Mouse (Mus musculus) kidney, embryonic 15.5 days (tissue): ENCODE data around the gene 3110082I17Rik. TPM values are rescaled to one million over a fixed set of nuclear protein-coding genes. Genes with fewer than 3 reads are reported as not detected.
A peak's percentile ranks its signal among the peaks of the same experiment; 100 is the strongest.

ENCODE experiments used
- ATAC-seq: fragments of 200-750 bp; cut with Nextera tagmentation; replicated peaks from 2 replicates; pipeline ENCODE4 v1.8.0; 2017; ENCODE audit warnings: moderate TSS enrichment; ENCODE audit not compliant: low FRiP score
- H3K27ac ChIP-seq: fragments of 300-500 bp; sonication (generic); 2 replicates; pipeline ENCODE4 v1.5.1; 2015; ENCODE audit warnings: mild to moderate bottlenecking, inconsistent platforms
- H3K27me3 ChIP-seq: fragments of 300-500 bp; sonication (generic); 2 replicates; pipeline ENCODE4 v1.6.1; 2015; ENCODE audit warnings: inconsistent platforms
- H3K36me3 ChIP-seq: fragments of 300-500 bp; sonication (generic); 2 replicates; pipeline ENCODE4 v1.6.1; 2015; ENCODE audit warnings: inconsistent platforms
- H3K4me1 ChIP-seq: fragments of 300-500 bp; sonication (generic); 2 replicates; pipeline ENCODE4 v1.6.1; 2015; ENCODE audit warnings: inconsistent platforms
- H3K4me2 ChIP-seq: fragments of 300-500 bp; sonication (generic); 2 replicates; pipeline ENCODE4 v1.6.1; 2015; ENCODE audit warnings: moderate library complexity, mild to moderate bottlenecking, inconsistent platforms
- H3K4me3 ChIP-seq: fragments of 300-500 bp; sonication (generic); replicated peaks from 2 replicates; pipeline ENCODE4 v1.5.1; 2015; ENCODE audit warnings: mild to moderate bottlenecking, inconsistent platforms
- H3K9ac ChIP-seq: fragments of 300-500 bp; sonication (generic); 2 replicates; pipeline ENCODE4 v1.6.1; 2015; ENCODE audit warnings: mild to moderate bottlenecking, inconsistent platforms
- H3K9me3 ChIP-seq: fragments of 300-500 bp; sonication (generic); replicated peaks from 2 replicates; pipeline ENCODE4 v1.6.1; 2016; ENCODE audit warnings: inconsistent platforms
- WGBS: fragments of 180-500 bp; shearing (Covaris S2); methylation state at CpG from one replicate; pipeline ENCODE4 v1.1.7; 2015; ENCODE audit warnings: mixed read lengths; 5-methylcytosine and 5-hydroxymethylcytosine counted together
- polyA plus RNA-seq: library from polyadenylated mRNA; unstranded; fragments of >200 nt; fragmentation: Nextera tagmentation; extraction: Ambion mirVana; gene quantifications from 2 replicates; pipeline ENCODE4 v1.2.1, GENCODE M21; 2015

3110082I17Rik gene
- 39.9 and 43.3 TPM in 2 replicates for polyA plus RNA-seq

DNA sequence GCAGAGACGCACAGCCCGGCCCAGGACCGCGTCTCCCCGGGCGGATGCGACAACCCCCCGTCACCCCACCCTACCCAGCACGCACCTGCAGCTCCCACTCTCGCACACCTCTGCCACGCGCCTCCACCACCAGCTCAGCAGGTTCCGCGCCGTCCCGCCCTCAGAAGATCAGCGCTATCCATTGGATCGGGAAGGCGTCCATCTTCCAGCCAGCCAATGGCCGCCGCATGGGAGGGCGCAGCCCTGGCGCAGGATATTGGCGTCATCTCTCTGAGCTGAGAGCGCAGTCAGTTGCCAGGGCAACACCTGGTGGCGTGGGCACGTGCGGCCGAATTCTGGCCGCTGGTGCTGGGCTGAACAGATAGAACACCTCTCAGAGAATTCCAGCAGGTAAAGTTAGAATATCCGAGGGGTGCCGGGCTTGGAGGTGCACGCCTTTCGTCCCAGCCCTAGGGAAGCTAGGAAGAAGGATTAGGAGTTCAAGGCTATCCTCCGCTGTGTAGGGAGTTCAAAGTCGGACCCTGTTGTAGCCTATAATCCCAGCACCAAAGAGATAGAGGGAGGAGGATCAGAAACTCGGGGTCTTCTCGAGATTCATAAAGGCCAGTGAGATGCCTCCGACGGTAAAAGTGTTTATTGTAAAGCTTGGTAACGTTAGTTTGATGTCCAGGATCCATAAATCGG is at the start of gene 3110082I17Rik:
TSS of gene 3110082I17Rik (minus strand) at position 144 of the 684 bp plus-strand sequence.
- peaks cover 16% of the 10 kb centered on the region for H3K4me1 ChIP-seq
- WGBS = 4% methylated on average over 42 of the region's 42 CpGs
- H3K4me2 ChIP-seq = peak within 1 kb of the TSS; percentile 82
- no peaks in the 10 kb centered on the region for H3K9me3 ChIP-seq
- peaks cover 5% of the 10 kb centered on the region; the same call in 1 of the 2 replicates for H3K36me3 ChIP-seq
- peak within 1 kb of the TSS; percentile 66 for H3K9ac ChIP-seq
- no peak within 1 kb of the TSS for H3K27ac ChIP-seq
- no peaks in the 10 kb centered on the region for H3K27me3 ChIP-seq
- peak; percentile 98 for ATAC-seq
- H3K4me3 ChIP-seq = peak within 1 kb of the TSS; percentile 79

DNA sequence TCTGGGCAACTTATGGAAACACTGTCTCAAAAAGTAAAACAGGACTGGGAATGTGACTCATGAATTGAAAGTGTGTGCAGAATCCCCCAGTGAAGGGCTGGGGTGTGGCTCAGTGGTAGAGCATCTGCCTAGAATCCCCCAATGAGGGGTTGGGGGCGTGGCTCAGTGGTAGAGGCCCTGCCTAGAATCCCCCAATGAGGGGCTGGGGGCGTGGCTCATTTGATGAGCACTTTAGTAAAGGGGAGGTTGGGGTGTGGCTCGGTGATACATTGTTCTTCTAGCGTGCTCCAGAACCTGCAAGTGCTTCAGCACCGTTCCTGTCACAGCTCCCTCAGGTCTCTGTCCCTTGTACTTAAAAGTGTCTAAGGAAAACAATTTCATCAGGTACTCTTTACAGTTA is 45.9 kb upstream of the 3110082I17Rik start:
- Histone ChIP-seq H3K4me3 (no peak overlapping the region), H3K27ac (no peak overlapping the region), H3K9ac (no peak overlapping the region), H3K27me3 (peaks cover 30% of the 10 kb centered on the region), H3K4me2 (no peak overlapping the region), H3K4me1 (peaks cover 6% of the 10 kb centered on the region; the same call in 1 of the 2 replicates), H3K9me3 (no peaks in the 10 kb centered on the region), H3K36me3 (no peaks in the 10 kb centered on the region)
- 19% methylated on average over 5 of the region's 5 CpGs for WGBS
- ATAC-seq = no peak

DNA sequence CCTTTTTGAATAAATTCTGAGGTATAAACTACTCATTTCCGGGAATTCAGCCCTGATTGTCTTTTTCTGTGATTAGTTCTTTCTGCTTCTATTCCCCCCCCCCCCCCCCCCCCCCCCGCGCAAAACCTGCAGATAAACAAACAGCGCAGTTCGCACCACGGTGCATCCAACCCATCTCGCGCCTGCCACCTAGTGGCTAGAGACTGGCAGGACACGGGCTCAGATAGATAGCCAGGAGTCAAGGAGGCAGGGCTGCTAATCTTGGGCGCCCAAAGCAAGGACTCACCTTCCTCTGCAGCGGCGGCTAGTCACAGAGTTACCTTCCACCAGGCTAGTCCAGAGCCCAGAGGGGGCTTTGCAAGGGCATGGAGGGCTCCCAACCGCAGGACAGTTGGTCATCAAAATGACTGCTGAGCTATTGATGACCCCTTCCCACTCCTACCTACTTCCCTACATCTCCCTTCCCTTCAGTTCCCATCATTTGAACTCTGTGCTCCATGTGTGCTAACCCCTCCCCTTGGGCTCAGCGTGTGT is 44.8 kb upstream of the 3110082I17Rik start:
- ATAC-seq = peak; percentile 56; the same call in 1 of the 2 replicates
- Histone ChIP-seq H3K27ac (no peak overlapping the region), H3K4me3 (no peak overlapping the region), H3K27me3 (peaks cover 22% of the 10 kb centered on the region), H3K9me3 (no peaks in the 10 kb centered on the region), H3K4me1 (0 out of 2 replicates have a peak, but pooled peaks cover 2% of the 10 kb centered on the region), H3K4me2 (no peak overlapping the region), H3K9ac (no peak overlapping the region), H3K36me3 (no peaks in the 10 kb centered on the region)
- WGBS = 7% methylated on average over 12 of the region's 14 CpGs

DNA sequence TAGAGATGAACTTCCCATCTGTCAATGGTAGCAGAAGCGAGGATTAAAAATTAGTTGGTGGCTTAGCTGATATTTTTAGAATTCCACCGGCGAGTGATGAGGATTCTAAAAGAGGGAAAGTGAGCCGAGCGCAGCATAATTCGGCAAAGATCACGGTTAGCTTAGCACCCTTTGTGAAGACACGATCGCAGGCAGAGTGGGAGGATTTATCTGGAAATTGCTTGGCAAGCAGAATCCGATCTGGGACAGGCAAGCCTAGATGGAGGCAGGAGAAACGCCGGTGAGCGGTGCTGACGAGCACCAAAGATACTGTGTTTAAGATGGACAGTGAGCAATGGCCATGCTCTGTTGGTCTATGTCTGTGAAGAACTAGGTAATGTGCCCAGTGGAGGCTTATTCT is 42.0 kb upstream of the 3110082I17Rik start:
- ATAC-seq = no peak

DNA sequence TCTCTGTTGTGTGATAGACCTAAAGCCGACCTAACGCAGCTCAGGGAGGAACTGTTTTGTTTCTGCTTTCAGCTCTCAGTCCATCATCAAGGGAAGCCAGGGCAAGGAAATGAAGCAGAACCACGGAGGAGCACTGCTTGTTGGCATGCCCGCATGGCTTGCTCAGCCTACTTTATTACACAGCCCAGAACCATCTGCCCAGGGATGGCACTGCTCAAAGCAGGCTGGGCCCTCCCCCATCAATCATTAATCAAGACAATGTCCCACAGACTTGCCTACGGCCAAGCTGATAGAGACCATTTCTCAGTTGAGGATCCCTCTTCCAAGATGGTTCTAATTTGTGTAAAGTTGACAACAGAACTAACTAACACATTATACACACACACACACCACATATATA is 38.5 kb upstream of the 3110082I17Rik start:
- Histone ChIP-seq H3K27me3 (peaks cover 16% of the 10 kb centered on the region), H3K9me3 (no peaks in the 10 kb centered on the region), H3K27ac (no peak overlapping the region), H3K4me3 (no peak overlapping the region), H3K4me2 (no peak overlapping the region), H3K36me3 (no peaks in the 10 kb centered on the region), H3K4me1 (peaks cover 14% of the 10 kb centered on the region), H3K9ac (no peak overlapping the region)
- ATAC-seq = no peak; the same call in 1 of the 2 replicates
- WGBS = 35% methylated on average over 5 of the region's 5 CpGs

More for the DNA sequence above, 42.0 kb upstream of the 3110082I17Rik start:
- no peak overlapping the region for H3K9ac ChIP-seq
- 0 out of 2 replicates have a peak, but pooled peaks cover 2% of the 10 kb centered on the region for H3K4me1 ChIP-seq
- H3K27me3 ChIP-seq = peaks cover 17% of the 10 kb centered on the region
- H3K36me3 ChIP-seq = no peaks in the 10 kb centered on the region
- no peak overlapping the region for H3K4me2 ChIP-seq
- no peak overlapping the region for H3K4me3 ChIP-seq
- H3K9me3 ChIP-seq = no peaks in the 10 kb centered on the region
- 74% methylated on average over 14 of the region's 14 CpGs for WGBS
- no peak overlapping the region for H3K27ac ChIP-seq

DNA sequence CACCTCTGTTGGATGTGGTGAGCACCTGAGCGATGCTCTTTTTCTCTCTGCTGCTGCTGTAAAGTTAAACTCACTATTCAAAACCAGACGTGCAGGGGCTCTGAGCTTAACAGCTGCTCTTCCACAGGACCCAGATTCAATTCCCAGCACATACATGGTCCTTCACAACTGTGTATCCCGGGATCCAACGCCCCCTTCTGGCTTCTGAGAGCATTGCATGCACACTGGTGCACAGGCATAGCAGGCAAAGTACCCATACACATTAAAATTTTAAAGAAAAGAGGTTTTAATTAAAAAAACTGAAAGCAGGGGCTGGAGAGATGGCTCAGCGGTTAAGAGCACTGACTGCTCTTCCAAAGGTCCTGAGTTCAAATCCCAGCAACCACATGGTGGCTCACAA is 36.6 kb upstream of the 3110082I17Rik start:
- Histone ChIP-seq H3K27ac (no peak overlapping the region), H3K9ac (no peak overlapping the region), H3K27me3 (peaks cover 22% of the 10 kb centered on the region), H3K4me1 (peaks cover 20% of the 10 kb centered on the region), H3K36me3 (no peaks in the 10 kb centered on the region), H3K9me3 (no peaks in the 10 kb centered on the region), H3K4me2 (no peak overlapping the region), H3K4me3 (no peak overlapping the region)
- no peak for ATAC-seq
- 55% methylated on average over 5 of the region's 5 CpGs for WGBS

DNA sequence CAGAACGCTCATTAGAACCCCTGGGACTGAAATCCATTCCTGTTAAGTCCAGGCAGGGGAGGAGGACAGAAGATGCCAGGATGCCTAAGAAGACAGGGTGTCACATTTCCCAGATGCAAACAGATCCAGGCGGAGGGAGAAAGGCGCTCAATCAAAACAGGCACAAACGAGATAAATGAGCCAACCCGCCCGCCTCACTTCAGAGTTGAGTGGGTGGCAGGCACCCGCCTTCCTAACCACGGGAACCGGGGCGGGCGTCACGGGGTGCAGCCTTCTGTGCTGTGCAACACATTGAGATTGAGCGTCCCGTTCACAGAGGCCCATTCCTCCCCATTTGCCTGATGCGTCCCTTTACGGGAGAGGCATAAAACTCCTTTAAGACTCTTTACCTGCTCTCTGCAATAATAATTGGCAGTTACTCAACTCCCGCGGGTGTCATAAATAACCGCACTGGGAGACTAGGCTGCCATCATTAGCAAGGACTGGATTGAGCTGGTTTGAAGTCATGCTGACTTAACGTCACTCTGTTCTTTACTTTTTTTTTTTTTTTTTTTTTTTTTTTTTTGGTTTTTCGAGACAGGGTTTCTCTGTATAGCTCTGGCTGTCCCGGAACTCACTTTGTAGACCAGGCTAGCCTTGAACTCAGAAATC is 34.8 kb upstream of the 3110082I17Rik start:
- peaks cover 27% of the 10 kb centered on the region for H3K27me3 ChIP-seq
- H3K9ac ChIP-seq = no peak overlapping the region
- no peak overlapping the region for H3K4me3 ChIP-seq
- WGBS = 15% methylated on average over 22 of the region's 22 CpGs
- H3K27ac ChIP-seq = peak overlapping the region; percentile 70
- peak overlapping the region; percentile 38 for H3K4me2 ChIP-seq
- peak; percentile 77 for ATAC-seq
- no peaks in the 10 kb centered on the region for H3K36me3 ChIP-seq
- no peaks in the 10 kb centered on the region for H3K9me3 ChIP-seq
- H3K4me1 ChIP-seq = peaks cover 20% of the 10 kb centered on the region

DNA sequence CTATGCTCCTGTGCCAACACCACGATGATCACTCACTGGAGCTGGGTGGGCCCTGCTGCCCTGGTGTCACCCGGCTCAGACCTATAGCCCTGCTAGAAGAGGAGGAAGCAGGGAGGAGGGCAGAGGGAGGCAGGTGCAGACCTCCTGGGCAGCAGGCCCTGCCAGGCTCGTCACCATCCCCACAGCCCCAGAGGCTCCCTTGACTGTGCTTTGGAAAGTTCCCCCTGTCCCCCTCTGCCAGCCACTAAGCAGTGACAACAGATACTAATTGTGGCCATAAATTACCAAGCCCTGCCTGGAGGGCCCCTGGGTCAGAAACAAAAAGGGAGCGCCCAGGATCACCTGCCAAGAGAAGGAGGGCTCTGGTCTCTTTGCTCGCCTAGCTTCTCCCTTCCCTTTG is 33.4 kb upstream of the 3110082I17Rik start:
- peak; percentile 61; the same call in 1 of the 2 replicates for ATAC-seq
- Histone ChIP-seq H3K4me3 (no peak overlapping the region), H3K9ac (no peak overlapping the region), H3K4me2 (no peak overlapping the region), H3K9me3 (no peaks in the 10 kb centered on the region), H3K36me3 (no peaks in the 10 kb centered on the region), H3K27me3 (peaks cover 27% of the 10 kb centered on the region), H3K4me1 (peaks cover 20% of the 10 kb centered on the region), H3K27ac (peak overlapping the region; percentile 63)
- WGBS = 22% methylated on average over 5 of the region's 5 CpGs

DNA sequence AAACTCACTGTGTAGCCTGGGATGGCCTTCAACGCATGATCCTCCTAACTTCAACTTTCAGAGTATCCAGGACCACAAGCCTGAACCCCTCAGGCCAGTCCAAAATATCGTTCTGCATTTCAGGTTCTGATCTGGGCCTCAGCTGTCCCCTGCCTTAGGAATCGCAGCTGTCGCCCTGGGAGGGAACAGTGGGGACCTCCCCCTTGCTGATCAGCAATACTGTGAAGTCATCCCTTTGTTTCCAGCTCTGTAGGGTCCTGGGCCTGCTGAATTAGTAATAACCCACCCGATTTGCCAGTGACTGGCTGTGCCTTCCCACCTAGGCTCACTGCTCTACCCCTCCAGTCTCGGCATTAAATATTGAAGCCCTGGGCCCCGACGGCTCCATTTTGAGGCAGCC is 31.0 kb upstream of the 3110082I17Rik start:
- WGBS = 59% methylated on average over 8 of the region's 8 CpGs
- no peak overlapping the region for H3K4me2 ChIP-seq
- peaks cover 22% of the 10 kb centered on the region for H3K27me3 ChIP-seq
- no peak for ATAC-seq
- no peak overlapping the region for H3K27ac ChIP-seq
- peaks cover 3% of the 10 kb centered on the region; the same call in 1 of the 2 replicates for H3K9me3 ChIP-seq
- H3K4me1 ChIP-seq = peaks cover 20% of the 10 kb centered on the region
- no peak overlapping the region for H3K9ac ChIP-seq
- no peak overlapping the region for H3K4me3 ChIP-seq
- H3K36me3 ChIP-seq = no peaks in the 10 kb centered on the region

DNA sequence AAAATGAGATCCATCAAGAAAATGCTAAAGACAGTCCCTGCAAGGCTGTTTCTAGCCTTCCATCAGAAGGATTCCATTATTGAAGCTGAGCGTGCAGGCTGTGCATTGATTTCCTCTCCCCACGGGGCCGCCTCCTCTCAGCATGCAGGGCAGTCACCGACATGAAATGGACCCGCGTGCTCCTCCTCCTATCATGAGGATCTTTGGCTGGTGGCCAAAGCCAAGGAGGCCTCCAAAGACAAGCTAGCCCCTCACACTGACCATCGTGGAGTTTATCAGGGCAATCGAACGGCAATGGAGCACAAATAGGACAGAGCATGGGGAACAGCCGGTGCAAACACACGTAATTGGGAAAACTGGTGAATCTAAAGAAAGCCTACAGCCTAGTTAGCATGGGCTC is 29.8 kb upstream of the 3110082I17Rik start:
- peaks cover 21% of the 10 kb centered on the region for H3K27me3 ChIP-seq
- WGBS = 77% methylated on average over 11 of the region's 11 CpGs

DNA sequence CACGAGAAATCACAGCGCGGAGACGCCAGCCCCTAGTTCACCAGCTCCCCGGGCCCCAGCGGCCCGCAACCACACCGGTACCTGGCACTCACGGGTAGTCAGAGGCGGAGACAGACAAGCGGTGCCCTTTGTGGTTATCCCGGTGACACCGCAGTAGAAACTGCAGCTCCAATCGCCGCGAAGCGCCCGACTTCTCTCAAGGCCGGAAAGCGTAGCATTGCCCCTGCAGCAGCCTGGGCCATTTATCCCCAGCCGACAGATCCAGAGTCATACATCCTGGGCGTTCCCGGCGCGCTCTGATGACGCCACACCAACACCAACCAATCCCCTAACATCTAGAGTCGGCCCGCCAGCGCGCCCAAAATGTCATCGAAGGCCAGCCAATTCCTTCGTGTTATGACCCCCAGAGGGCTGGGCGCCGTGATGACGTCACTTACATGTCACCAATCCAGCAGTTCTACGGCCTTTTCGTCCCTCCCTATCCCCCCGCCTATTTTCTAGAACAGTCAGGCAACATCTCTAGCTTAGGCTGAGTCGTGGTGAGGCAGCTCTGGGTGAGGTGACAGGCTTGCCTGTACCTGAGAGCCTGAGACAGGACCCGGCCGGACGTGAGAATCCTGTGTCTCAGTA is 24.0 kb upstream of the 3110082I17Rik start, which contains the start of gene Zfand2a:
TSS of gene Zfand2a (minus strand) at position 365 of the 630 bp plus-strand sequence.
- Histone ChIP-seq H3K27ac (peak within 1 kb of the TSS; percentile 91), H3K9me3 (peaks cover 4% of the 10 kb centered on the region; the same call in 1 of the 2 replicates), H3K4me3 (peak within 1 kb of the TSS; percentile 91), H3K9ac (peak within 1 kb of the TSS; percentile 80), H3K4me2 (peak within 1 kb of the TSS; percentile 88), H3K27me3 (no peaks in the 10 kb centered on the region), H3K4me1 (peaks cover 18% of the 10 kb centered on the region), H3K36me3 (peaks cover 31% of the 10 kb centered on the region)
- peak; percentile 94 for ATAC-seq
- WGBS = under 1% methylated on average over 42 of the region's 42 CpGs

More for the DNA sequence above, 29.8 kb upstream of the 3110082I17Rik start:
- no peak overlapping the region for H3K4me2 ChIP-seq
- H3K27ac ChIP-seq = no peak overlapping the region
- peaks cover 4% of the 10 kb centered on the region; the same call in 1 of the 2 replicates for H3K9me3 ChIP-seq
- peaks cover 15% of the 10 kb centered on the region for H3K4me1 ChIP-seq
- no peak overlapping the region for H3K4me3 ChIP-seq
- H3K9ac ChIP-seq = no peak overlapping the region
- no peak for ATAC-seq
- H3K36me3 ChIP-seq = no peaks in the 10 kb centered on the region
